Mouse (Mus musculus) stomach, postnatal 0 days (tissue): ENCODE measurements around the gene Vmn1r1. TPM values are rescaled to one million over a fixed set of nuclear protein-coding genes. Genes with fewer than 3 reads are reported as not detected.
A peak's percentile ranks its signal among the peaks of the same experiment; 100 is the strongest.

Source experiments
- ATAC-seq: fragments of 200-750 bp; cut with Nextera tagmentation; 2 replicates; pipeline ENCODE4 v1.8.0; 2017; ENCODE audit not compliant: low FRiP score, low TSS enrichment
- DNase-seq: peaks from one replicate; pipeline ENCODE4 v3.0.0-alpha.2; 2016; ENCODE audit warnings: low spot score
- H3K27ac ChIP-seq: fragments of 300-500 bp; sonication (generic); replicated peaks from 2 replicates; pipeline ENCODE4 v1.5.1; 2014; ENCODE audit warnings: mild to moderate bottlenecking, control low read depth
- H3K27me3 ChIP-seq: fragments of 300-500 bp; sonication (generic); 2 replicates; pipeline ENCODE4 v1.6.1; 2014; ENCODE audit warnings: low read length; ENCODE audit not compliant: control insufficient read depth, insufficient read depth
- H3K36me3 ChIP-seq: fragments of 300-500 bp; sonication (generic); 2 replicates; pipeline ENCODE4 v1.6.1; 2014; ENCODE audit warnings: low read length, mixed read lengths; ENCODE audit not compliant: control insufficient read depth, insufficient read depth
- H3K4me1 ChIP-seq: fragments of 300-500 bp; sonication (generic); replicated peaks from 2 replicates; pipeline ENCODE4 v1.6.1; 2014; ENCODE audit warnings: antibody characterized with exemption; ENCODE audit not compliant: control insufficient read depth, insufficient read depth
- H3K4me2 ChIP-seq: fragments of 300-500 bp; sonication (generic); replicated peaks from 2 replicates; pipeline ENCODE4 v1.6.1; 2014; ENCODE audit warnings: low read depth, mild to moderate bottlenecking, control low read depth, moderate library complexity
- H3K4me3 ChIP-seq: fragments of 300-500 bp; sonication (generic); 2 replicates; pipeline ENCODE4 v1.5.1; 2014; ENCODE audit warnings: low read depth, low read length, control low read depth
- H3K9ac ChIP-seq: fragments of 300-500 bp; sonication (generic); 2 replicates; pipeline ENCODE4 v1.6.1; 2014; ENCODE audit warnings: mild to moderate bottlenecking, low read length, control low read depth, mixed read lengths
- H3K9me3 ChIP-seq: fragments of 300-500 bp; sonication (generic); 2 replicates; pipeline ENCODE4 v1.6.1; 2016; ENCODE audit warnings: low read length; ENCODE audit not compliant: control insufficient read depth
- CTCF ChIP-seq: IDR thresholded peaks from 2 replicates; pipeline ENCODE4 v1.5.1; 2016; ENCODE audit warnings: antibody characterized with exemption, low read depth, mild to moderate bottlenecking, moderate library complexity
- EP300 ChIP-seq: optimal IDR thresholded peaks from 2 replicates; pipeline ENCODE3; 2016; ENCODE audit warnings: antibody characterized with exemption
- WGBS: fragments of 180-500 bp; shearing (Covaris S2); extraction: QIAGEN DNeasy Blood & Tissue Kit; methylation state at CpG from one replicate; pipeline ENCODE4 v1.1.7; 2014; 5-methylcytosine and 5-hydroxymethylcytosine counted together
- polyA plus RNA-seq: library from polyadenylated mRNA; unstranded; fragments of >200 nt; fragmentation: Nextera tagmentation; extraction: Ambion mirVana; gene quantifications from 2 replicates; pipeline ENCODE4 v1.2.1, GENCODE M21; 2015

Vmn1r1 gene
- not detected in 2 replicates for polyA plus RNA-seq

DNA sequence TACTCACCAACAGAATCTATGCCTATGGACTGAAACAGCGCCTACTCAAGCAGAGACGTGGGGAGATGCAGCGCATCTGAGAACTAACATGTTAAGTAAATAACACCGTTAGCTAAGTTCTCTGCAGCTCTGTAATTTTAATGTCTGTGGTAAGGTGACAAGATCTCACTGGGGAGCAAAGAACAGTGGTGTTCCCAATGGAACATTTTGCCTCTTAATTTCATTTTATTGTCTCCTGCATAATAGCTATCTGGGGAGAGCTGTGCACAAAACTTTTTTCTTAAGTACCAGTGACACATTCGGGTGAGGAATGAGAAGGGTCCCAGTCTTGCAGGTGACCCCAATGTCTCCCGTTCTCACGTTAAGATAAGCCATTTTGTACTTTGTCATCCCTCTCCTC lies at the start of gene Vmn1r1:
Vmn1r1 (minus strand) TSS at position 101 of the 400 bp plus-strand sequence.
- 70% methylated on average over 7 of the region's 7 CpGs for WGBS
- TF ChIP-seq CTCF, result no peak
- TF ChIP-seq EP300, result no peak
- Histone ChIP-seq H3K4me3 (no peak within 1 kb of the TSS), H3K9me3 (no peaks in the 10 kb centered on the region), H3K9ac (no peak within 1 kb of the TSS), H3K36me3 (no peaks in the 10 kb centered on the region), H3K4me1 (no peaks in the 10 kb centered on the region), H3K27ac (no peak within 1 kb of the TSS), H3K4me2 (no peak within 1 kb of the TSS), H3K27me3 (no peaks in the 10 kb centered on the region)
- DNase-seq (no peak), ATAC-seq (no peak)

- no peak overlapping the region for H3K27ac ChIP-seq
- no peaks in the 10 kb centered on the region for H3K4me1 ChIP-seq
- 0 out of 2 replicates have a peak, but pooled peaks cover 3% of the 10 kb centered on the region for H3K9me3 ChIP-seq
- no peak for DNase-seq
- ATAC-seq, result no peak
- H3K9ac ChIP-seq, result no peak overlapping the region
- H3K27me3 ChIP-seq, result no peaks in the 10 kb centered on the region
- no peak overlapping the region for H3K4me2 ChIP-seq
- 76% methylated on average over 2 of the region's 2 CpGs for WGBS
- TF ChIP-seq EP300 (no peak), CTCF (no peak)
- H3K4me3 ChIP-seq, result no peak overlapping the region
- no peaks in the 10 kb centered on the region for H3K36me3 ChIP-seq
Observed at GRCm38 (mm10) chr1:182210322-182210721, 46.0 kb upstream of the Vmn1r1 start.

GRCm38 (mm10) chr1:182192581-182192980 lies 28.3 kb upstream of the Vmn1r1 start:
- 72% methylated on average over 1 of the region's 1 CpGs for WGBS
- H3K27ac ChIP-seq, result no peak overlapping the region
- TF ChIP-seq CTCF, result no peak
- TF ChIP-seq EP300, result no peak
- DNase-seq (no peak), ATAC-seq (no peak)
- no peaks in the 10 kb centered on the region for H3K27me3 ChIP-seq
- H3K4me3 ChIP-seq, result no peak overlapping the region
- H3K4me2 ChIP-seq, result no peak overlapping the region
- no peak overlapping the region for H3K9ac ChIP-seq
- no peaks in the 10 kb centered on the region for H3K9me3 ChIP-seq
- no peaks in the 10 kb centered on the region for H3K36me3 ChIP-seq
- no peaks in the 10 kb centered on the region for H3K4me1 ChIP-seq

GRCm38 (mm10) chr1:182191816-182192545 lies 27.7 kb upstream of the Vmn1r1 start:
- peak; percentile 48 for DNase-seq

DNA sequence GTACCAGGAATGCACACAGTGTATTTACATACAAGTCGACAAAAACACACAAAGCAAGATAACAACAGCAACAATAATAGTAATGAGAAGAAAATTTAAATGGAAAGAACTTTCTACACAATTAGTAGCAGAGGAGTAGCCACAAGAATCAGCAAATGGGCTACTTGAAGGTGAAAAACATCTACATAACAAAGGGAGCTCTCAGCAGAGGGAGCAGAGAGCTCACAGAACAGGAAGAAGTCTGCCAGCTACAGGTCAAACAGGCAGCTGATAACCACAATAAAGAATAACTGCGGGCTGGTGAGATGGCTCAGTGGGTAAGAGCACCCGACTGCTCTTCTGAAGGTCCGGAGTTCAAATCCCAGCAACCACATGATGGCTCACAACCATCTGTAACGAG lies 26.9 kb upstream of the Vmn1r1 start:
- no peak for ATAC-seq
- Histone ChIP-seq H3K36me3 (no peaks in the 10 kb centered on the region), H3K27ac (no peak overlapping the region; the same call in 1 of the 2 replicates)

More at GRCm38 (mm10) chr1:182191816-182192545, 27.7 kb upstream of the Vmn1r1 start:
- Histone ChIP-seq H3K9ac (no peak overlapping the region), H3K27me3 (no peaks in the 10 kb centered on the region), H3K27ac (0 out of 2 replicates have a peak overlapping the region, but pooled peaks have one; percentile 13), H3K36me3 (no peaks in the 10 kb centered on the region), H3K9me3 (0 out of 2 replicates have a peak, but pooled peaks cover 3% of the 10 kb centered on the region), H3K4me3 (no peak overlapping the region), H3K4me1 (no peaks in the 10 kb centered on the region), H3K4me2 (no peak overlapping the region)
- 41% methylated on average over 10 of the region's 10 CpGs for WGBS
- peak; percentile 28; the same call in 1 of the 2 replicates for ATAC-seq
- TF ChIP-seq EP300 (no peak), CTCF (no peak)

More for the DNA sequence above, 26.9 kb upstream of the Vmn1r1 start:
- Histone ChIP-seq H3K27me3 (no peaks in the 10 kb centered on the region), H3K4me2 (no peak overlapping the region), H3K4me3 (no peak overlapping the region), H3K9me3 (0 out of 2 replicates have a peak, but pooled peaks cover 3% of the 10 kb centered on the region), H3K9ac (no peak overlapping the region), H3K4me1 (no peaks in the 10 kb centered on the region)
- no peak for DNase-seq
- 56% methylated on average over 4 of the region's 5 CpGs for WGBS
- TF ChIP-seq EP300 (no peak), CTCF (no peak)
